In genomic region chr9:30422940-30423339, GRCm38 (mm10) we compare ENCODE assay signal across 8 mouse cellular contexts. TPM values are rescaled to one million over a fixed set of nuclear protein-coding genes. Genes with fewer than 3 reads are reported as not detected.
DNase-seq lines count a peak whose midpoint lies in the region; ATAC-seq and TF ChIP-seq lines count a peak whose summit lies in the region.

No protein-coding gene starts in this region.

- H3K9me3 ChIP-seq in liver, embryonic 14.5 days (ENCODE audit: control insufficient read depth, low read length), result no peaks in the 10 kb centered on the region

- no peak overlapping the region for H3K27ac ChIP-seq in cerebellum, adult 2 months (ENCODE audit: insufficient read depth, low read length)
- no peak overlapping the region for H3K27ac ChIP-seq in liver, embryonic 14.5 days

- no peak for TF ChIP-seq POLR2A in cerebellum, adult 2 months (IDR thresholded peaks at IDR 0.05; ENCODE audit: borderline replicate concordance, insufficient read depth, low read length)

- 6% methylated on average over 1 of the region's 1 CpGs for WGBS in cerebellum, adult 2 months
- WGBS in liver, embryonic 14.5 days (ENCODE audit: insufficient replicate concordance), result 9% methylated on average over 1 of the region's 1 CpGs

- no peak overlapping the region for H3K4me2 ChIP-seq in liver, embryonic 14.5 days (ENCODE audit: low read depth)

- intact Hi-C loops in gastrocnemius, postnatal 14 days (cut with DNase I; ENCODE audit: low total_unique reads), result no loop called here

- no peak overlapping the region for H3K4me3 ChIP-seq in cerebellum, adult 2 months (replicated peaks; ENCODE audit: insufficient read depth, low read depth, low read length)
- H3K4me3 ChIP-seq in liver, embryonic 14.5 days (ENCODE audit: insufficient read depth in 1 of 2, low read depth in 2 of 2, low read length in 2 of 2), result no peak overlapping the region

- peaks cover 21% of the 10 kb centered on the region for H3K4me1 ChIP-seq in cerebellum, adult 2 months (ENCODE audit: control insufficient read depth, insufficient read depth, low read length)
- H3K4me1 ChIP-seq in liver, embryonic 14.5 days (replicated peaks; ENCODE audit: control insufficient read depth in 2 of 2, insufficient read depth in 2 of 2, low read length in 1 of 2), result peaks cover 5 to 6% of the 10 kb centered on the region in 2 experiments; a peak in 3 of 4 replicates

- H3K9ac ChIP-seq in liver, embryonic 14.5 days (replicated peaks), result no peak overlapping the region

- peak; percentile 77 for ATAC-seq in frontal cortex, adult (ENCODE audit: low TSS enrichment)
- ATAC-seq in liver, embryonic 14.5 days (ENCODE audit: insufficient read depth), result no peak

- TF ChIP-seq EP300 in liver, embryonic 14.5 days (IDR thresholded peaks at IDR 0.05; ENCODE audit: low read depth), result no peak

- no peaks in the 10 kb centered on the region for H3K36me3 ChIP-seq in liver, embryonic 14.5 days (replicated peaks; ENCODE audit: control insufficient read depth, insufficient read depth, low read depth)

- H3K27me3 ChIP-seq in cerebellum, adult 2 months (ENCODE audit: control insufficient read depth, insufficient read depth, low read length), result no peaks in the 10 kb centered on the region
- no peaks in the 10 kb centered on the region for H3K27me3 ChIP-seq in liver, embryonic 14.5 days (ENCODE audit: control insufficient read depth, insufficient read depth, low read length)

- no peak for DNase-seq in frontal cortex, postnatal 25 days (ENCODE audit: low spot score in 2 of 2)
- DNase-seq in right cerebral cortex, adult 18-20 months, result peak; percentile 48
- no peak for DNase-seq in right cerebral cortex, postnatal 36 days (ENCODE audit: low spot score in 2 of 2)
- peak; percentile 67 for DNase-seq in cerebellum, adult 2 months
- peak; percentile 32 for DNase-seq in gastrocnemius, postnatal 14 days
- peak in 1 of 3 experiments; percentile 17 for DNase-seq in liver, embryonic 14.5 days (ENCODE audit: low read depth in 3 of 3, low spot score in 3 of 3)
- peak; percentile 41 for DNase-seq in thymus, postnatal 0 days (ENCODE audit: low spot score)

- peak; percentile 81 for TF ChIP-seq CTCF in cerebellum, adult 2 months (IDR thresholded peaks at IDR 0.05; ENCODE audit: borderline replicate concordance, insufficient read depth, low read depth, low read length)
- TF ChIP-seq CTCF in liver, embryonic 14.5 days (IDR thresholded peaks at IDR 0.05; ENCODE audit: low read depth), result peak; percentile 78

RNA-seq across cellular contexts. Expression of gene Snx19, which starts 4.0 kb away (rescaled TPM):
- polyA plus RNA-seq in cerebellum, adult 2 months (2012; rRNA removed), result 38.2 and 39.8 TPM in 2 replicates
- total RNA-seq in gastrocnemius, postnatal 14 days (2021), result 10 to 100 TPM; 17.6 to 18.7 TPM
- polyA plus RNA-seq in liver, embryonic 14.5 days (2012; rRNA removed), result 2.7 and 3.2 TPM in 2 replicates
- 4.4 and 5.3 TPM in 2 replicates for polyA plus RNA-seq in liver, embryonic 14.5 days (2014; fragmentation: Nextera tagmentation; extraction: Ambion mirVana)
- 10.3 and 11.0 TPM in 2 replicates for polyA plus RNA-seq in thymus, postnatal 0 days (2015; fragmentation: Nextera tagmentation; extraction: Ambion mirVana)

Comparison
In these comparisons a context has a peak if more than half of its experiments do, and no peak if none do; other contexts are left out.
1. DNase-seq: peak in right cerebral cortex, adult 18-20 months (single experiment), cerebellum, adult 2 months (2 of 2), gastrocnemius, postnatal 14 days (single experiment) and thymus, postnatal 0 days (single experiment); none in frontal cortex, postnatal 25 days (0 of 2) and right cerebral cortex, postnatal 36 days (0 of 2).